Mouse (Mus musculus) testis, postnatal 14 days (tissue): ENCODE results near the gene BC049762.

ENCODE experiments used
- DNase-seq: peaks from one replicate; pipeline ENCODE4 v3.0.0; 2021; ENCODE audit warnings: low spot score

Gene BC049762

DNA sequence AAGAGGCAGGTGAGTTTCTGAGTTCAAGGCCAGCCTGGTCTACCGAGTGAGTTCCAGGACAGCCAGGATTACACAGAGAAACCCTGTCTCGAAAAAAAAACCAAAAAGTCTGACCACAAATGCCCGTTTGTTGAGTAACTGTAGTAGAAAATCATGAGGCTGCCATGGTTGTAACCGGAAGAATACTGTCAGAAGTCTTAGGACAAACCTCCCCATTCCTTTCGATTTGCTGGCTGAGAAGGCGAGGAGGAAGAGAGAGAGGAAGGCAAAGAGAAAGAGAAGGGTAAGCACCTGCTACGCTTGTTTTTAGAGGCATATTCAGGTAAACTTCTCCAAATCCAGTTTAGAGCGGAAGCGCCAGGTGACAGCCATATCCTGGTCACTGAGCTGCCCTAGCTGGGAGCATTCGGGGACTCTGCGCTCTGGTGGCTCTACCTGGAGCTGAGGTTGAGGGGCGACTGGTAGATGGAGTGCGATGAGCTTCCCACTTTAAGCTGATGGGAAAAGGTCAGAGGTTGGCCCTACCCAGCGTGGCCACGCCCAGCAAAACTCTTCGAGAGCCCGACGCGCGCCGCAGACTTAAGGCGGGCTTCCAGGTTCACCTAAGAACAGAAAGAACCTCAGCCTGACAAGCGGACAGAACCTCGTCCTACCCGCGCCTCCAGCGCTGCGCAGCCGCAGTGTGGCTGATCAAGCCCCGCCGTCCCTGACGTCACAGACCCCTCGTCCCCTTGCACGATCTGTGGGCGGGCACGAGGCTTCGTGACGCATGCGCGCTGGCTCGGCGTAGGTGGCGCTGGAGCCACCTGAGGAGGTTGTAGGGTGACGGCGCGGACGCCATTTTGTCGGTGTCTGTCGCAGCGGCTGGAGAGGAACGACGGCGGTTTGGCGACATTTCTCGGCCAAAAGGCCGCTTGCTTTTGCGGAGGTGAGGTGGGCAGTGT lies at the start of gene BC049762:
TSS of gene BC049762 (minus strand) at position 705 of the 944 bp plus-strand sequence.
- peak; percentile 99 for DNase-seq

DNA sequence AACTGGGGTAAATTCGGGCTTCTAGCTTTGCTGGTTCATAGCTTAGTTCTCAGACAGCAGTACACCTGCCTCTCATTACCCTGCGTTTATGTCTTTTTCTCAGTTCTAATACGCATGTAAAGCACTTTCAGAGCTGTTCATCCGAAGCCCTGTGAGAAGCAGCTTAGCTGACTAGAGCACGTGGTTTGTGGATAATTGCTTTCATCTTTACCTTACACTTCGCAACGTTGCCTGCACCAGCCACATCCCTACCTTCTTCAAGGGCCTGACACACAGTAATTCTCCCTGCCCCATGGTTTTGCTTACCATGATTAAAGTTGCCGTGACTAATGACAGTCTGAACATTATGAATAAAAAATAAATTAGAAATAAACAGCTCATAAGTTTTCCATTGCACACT lies 49.0 kb upstream of the BC049762 start:
- no peak for DNase-seq

DNA sequence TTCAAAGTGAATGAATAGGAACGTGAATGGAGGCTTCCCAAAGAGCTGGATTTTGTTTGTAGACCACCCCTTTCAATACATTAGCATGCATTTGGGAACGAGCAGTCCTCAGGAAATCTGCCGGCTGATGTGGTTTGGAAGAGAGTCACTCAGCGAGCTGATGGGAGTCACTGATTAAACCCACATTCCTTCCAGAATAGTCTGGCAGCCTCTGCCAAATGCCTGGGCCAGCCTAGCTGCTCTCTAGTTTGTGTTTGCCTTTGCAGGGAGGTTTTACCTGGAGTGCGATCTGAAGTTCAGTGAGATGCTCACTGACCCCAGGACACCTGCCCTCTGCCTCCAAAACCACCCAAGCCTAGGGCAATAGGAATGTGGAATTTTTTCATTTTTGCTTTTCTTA lies 45.5 kb upstream of the BC049762 start:
- peak; percentile 11 for DNase-seq

DNA sequence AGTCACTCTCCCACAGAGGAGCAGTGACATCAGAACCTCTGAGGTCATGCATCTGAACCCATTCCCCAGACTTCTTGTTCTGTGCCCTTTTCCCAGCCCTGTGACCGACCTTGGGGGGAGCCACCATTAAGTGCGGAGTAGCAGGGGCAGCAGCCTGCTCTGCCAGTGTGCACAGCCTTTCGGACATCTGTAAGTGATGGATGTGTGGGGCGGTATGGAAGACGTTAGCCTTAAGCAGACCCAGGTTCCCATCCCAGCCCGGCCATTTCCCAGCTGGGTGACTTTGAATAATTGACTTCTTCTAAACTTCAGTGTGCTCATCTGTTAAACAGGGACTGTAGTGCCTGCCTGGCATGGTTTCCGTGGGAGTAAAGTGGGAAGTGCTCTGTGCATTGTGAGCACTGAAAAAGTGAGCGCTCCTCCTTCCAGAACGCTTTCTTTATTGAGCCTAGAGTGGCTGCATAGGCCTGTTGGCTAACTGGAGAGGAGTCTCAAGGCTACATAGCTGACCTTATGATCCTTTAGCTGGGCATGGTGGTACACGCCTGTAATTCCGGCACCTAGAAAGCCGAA lies 41.2 kb upstream of the BC049762 start:
- DNase-seq, result no peak

DNA sequence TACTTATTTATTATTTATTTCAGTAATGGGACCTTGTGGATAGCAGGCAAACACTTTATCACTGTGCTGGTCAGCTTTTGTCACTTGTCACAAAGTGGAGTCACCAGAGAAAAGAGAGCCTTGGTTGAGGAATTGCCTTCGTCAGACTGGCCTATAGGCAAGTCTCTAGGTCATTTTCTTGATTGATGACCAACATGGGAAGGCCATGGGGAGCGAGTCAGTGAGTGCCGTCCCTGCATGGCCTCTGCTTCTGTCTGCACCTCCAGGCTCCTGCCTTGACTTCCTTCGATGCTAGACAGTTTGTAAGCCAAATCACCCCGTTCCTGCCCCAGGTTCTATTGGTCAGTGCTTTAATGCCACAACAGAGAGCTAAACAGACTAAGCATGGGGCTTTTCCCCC lies 39.5 kb upstream of the BC049762 start:
- DNase-seq, result no peak

DNA sequence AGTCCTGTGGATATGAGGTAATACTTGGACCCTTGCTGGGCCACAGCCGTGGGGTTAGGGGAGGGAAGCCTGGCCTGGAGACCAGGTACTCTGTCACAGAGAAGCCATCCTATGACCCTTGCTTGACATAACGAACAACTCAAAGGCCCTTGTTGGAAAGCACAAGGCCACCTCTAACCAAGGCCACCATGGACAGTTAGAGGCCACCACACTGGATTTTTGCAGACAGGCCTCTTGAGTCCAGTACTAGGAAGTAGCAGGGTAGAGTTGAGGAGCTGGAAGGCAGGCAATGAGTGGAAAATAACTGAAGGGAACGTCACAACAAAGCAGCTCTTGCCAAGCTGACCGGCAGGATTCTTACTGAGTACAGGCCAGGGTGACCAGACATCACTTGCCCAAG lies 35.8 kb upstream of the BC049762 start:
- no peak for DNase-seq

DNA sequence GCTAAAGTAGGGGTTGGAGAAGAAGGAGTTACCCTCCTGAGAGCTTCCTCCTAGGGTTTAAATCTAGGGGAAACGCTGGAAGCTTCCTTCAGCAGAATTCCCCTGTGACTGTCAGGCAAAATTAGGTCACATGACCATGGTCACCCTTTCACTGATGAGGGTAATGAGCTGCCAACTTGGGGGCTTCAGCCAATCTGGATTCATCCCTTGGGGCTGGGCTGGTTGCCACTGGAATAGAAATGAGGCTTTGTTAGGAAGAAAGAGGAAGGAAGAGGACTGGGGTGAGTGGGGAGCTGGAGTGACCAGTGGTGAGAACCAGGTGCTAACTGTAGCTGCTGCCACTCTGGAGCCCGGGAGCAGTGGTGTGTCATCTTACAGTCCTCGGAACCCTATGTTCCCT lies 32.9 kb upstream of the BC049762 start:
- no peak for DNase-seq

DNA sequence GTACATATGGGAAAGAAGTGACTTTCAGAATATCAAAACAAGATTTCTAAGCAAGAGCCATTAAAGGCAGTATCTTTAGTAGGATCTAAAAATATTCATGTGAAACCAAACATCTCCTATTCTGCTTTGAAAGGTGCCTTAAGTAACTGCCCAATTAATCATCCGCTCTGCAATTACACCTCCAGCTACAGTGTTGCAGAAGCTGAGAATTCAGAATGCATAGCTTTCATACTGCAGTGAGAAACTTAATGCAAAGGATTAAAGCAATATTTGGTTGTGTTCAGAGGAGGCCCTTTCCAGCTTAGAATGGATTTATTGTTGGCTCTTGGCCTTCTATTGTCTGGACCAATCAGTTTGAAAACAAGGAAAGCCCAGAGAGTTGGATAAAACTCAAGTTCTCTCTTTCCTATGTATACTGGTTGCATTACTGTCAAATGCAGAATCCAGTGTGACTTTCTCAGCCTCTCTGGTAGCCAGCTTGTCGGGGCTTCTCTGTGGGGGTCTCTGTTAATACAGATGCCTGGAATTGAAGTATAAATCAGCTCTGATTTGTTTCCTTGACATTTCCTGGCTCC lies 31.2 kb upstream of the BC049762 start:
- DNase-seq, result no peak

DNA sequence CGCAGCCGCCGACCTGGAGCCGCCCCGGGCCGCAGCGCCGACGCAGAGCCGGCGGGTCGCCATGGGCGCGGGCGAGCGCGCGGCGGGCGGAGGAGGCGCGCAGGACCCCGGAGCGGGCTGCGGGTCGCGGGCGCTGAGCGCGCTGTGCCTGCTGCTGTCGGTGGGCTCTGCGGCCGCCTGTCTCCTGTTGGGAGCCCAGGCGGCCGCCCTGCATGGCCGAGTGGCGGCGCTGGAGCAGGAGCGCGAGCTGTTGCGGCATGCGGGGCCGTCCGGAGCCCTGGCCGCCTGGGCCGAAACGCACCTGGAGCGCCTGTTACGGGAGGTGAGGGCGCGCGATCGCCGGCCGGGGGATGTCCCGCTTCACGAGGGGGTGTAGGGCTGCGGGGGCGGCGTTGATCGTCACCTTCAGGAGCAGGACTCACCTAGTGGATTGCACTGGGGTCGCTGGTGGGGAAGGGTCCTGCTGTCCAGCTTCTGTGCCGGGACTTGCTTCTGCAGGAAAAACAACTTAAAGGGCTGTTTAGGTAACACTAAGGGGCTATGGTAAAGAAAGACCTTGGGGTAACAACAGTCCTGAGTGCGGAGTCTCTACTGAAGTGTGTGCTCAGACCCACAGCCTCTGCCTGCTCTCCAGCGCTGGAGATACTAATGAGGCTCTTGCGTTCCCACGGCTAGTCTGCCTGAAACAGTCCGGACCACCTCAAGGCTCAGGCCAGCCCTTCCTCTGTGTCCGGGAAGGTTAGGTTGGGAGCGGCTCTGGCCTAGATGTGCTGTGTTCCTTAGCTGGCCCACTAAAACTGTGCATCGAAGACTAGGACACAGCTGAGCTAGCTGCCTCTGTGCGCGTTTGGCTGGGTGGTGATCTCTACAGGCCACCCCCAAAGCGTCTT lies 27.5 kb upstream of the BC049762 start:
- peak; percentile 25 for DNase-seq

DNA sequence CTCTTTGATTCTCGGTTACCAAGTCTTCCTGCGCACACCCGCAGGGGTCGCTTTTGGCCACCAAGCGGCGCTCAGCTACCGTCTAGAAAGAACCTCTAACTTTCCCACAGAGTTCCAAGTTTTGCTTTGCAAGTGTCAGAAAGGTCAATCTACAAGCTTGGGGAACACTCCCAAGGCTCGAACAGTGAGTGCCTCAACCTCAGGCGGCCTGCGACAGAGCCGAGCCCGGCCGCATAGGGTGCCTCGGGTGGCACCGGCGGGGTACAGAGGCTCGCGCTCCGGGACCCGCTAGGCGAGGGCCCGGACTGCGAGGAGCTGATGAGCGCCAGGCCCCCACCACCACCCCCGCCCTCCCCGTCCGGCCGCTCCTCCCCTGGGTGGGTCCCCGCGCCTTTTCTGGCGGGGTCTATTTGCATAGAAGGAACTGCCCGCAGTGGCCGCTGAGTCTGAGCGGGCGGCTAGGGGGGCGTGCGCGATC lies 26.8 kb upstream of the BC049762 start, which contains the start of gene Col23a1:
TSS of gene Col23a1 (plus strand) at position 357 of the 478 bp plus-strand sequence.
- DNase-seq, result peak; percentile 54

DNA sequence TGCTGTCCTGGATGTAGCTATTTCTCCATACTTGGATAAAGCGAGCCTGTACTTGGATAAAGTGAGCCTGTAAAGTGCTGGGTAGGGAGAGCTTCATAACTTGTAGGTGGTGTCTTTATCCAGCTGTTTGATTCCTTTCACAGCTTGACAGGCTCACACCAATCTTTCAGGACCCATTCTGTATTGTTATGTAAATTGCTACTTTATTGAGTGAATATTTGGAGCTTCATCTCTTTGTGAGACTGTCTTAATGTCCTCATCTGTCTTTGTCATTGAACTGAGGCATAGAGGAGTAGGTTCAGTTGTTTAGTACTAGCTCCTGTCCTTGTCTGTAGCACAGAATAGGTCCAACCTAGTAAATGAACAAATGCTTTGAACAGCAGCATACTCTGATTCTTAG lies 11.6 kb upstream of the BC049762 start:
- no peak for DNase-seq

DNA sequence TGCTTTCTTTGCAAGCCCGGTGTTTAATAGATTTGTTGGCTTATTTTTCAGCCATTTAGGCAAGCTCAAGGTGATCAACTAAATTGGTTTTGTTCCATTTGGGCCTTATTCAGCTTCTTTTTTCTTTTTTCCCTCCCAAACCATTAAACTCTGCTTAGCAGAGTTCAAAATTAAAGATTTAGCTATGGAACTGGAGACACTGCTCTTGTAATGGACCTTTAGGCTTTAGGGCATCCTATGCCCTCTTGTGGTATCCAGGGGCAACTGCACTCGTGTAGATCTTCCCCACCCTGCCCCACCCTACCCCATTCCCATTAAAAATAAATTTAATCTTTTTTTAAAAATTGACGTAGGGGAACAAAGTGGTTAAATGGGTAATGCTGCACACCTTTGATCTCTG lies 2.5 kb upstream of the BC049762 start:
- DNase-seq, result no peak

DNA sequence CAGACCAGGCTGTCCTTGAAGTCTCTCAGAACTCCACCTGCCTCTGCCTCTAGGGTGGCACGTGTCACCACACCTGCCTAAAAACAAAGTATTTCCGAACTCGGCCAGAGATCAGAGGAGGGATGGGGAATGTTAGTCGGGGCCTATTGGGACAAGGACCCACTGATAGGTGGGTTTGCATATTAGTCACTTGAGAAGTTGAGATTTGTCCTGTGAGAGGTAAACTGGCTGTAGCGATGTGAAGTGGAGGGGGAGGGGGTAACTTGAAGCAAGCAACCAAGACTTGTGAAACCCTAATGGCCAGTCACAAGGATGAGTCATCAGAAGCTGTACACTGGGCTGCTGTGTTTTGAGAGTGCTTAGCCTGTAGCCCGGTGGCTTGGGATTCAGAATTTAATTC lies 1.5 kb upstream of the BC049762 start:
- DNase-seq, result peak; percentile 14

DNA sequence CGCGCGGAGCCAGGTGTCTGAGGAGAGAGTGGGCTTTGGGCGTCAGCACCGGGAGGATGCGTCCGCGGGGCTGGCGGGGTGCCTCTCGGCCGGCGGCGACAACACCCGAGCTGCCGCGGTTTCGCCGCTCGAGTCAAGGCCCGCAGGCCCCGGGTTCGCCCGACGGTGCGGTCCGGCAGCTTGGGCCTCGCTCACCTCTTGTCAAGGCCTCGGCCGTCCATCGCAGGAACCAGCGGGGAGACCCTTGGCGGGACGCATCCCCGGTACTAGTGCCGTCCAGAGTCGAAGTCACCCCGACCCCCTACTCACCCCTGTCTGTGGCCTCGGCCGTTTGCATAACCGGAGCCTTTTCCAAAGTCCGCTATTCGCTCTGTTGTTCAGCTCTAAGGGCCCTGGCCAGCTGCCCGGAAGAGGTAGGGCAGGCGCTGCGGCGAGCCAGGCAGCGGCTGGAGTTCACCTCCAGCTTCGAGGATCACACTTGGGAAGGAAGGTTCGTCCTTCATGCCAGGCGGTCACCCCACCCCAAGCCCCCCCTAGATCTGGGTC lies 513 bp upstream of the BC049762 start:
- peak; percentile 84 for DNase-seq

DNA sequence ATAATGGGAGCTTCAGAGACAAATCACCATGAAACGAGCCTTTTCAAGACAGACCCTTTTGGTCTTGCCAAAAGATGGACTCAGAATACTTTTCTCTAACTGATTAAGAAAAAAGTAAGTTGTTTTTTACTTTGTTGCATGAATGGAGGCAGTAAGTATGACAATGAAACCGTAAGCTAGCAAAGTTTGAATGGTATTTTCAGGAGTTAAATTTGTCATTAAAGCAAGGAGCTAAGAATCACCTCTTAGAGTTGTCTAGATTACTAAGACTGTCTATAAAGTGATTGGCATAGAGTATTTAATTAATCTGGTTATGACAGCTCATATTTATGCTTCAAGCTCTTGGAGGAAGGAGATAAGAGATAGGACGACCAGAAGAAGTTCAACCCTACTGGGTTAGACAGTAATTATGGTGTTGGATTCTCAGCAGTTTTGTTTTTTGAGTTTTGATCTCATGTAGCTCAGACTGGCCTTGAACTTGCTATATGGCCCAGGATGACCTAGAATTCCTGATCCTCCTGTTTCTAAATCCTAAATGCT lies 1.1 kb downstream of the BC049762 start, which contains the start of gene Clk4:
TSS of gene Clk4 (plus strand) at position 51 of the 540 bp plus-strand sequence.
- no peak for DNase-seq

DNA sequence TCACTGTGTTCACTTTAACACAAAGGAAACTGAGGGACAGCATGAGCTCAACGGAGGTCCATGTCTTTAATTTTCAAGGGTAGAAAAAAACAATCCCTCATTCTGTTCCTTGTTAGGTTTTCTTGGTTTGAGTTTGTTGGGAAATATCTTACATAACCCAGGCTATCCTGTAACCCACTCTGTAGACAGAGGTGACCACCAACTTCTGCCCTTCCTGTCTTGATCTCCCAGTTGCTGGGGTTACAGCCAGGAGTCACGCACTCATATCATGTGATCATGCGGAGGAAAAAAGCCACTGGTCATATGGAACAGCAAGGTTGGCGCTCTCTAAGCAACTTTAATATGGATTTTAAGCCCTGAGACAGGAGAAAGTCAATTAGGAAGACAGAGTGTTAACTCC lies 5.8 kb downstream of the BC049762 start:
- DNase-seq, result no peak

DNA sequence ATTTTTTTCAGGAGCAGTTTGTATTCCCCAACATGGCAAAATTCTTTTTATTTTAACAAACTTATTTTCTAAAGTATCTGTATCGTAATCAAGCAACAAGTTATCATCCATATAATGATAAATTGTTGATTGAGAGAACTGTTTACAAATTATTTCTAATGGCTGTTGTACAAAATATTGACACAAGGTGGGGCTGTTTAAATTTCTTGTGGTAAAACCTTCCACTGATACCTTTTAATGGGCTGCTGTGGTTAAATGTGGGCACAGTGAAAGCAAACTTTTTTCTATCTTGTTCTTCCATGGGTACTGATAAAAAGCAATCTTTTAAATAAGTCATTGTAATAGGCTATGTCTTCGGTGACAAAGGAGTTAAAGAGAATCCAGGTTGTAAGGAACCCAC lies 19.9 kb downstream of the BC049762 start:
- DNase-seq, result no peak

DNA sequence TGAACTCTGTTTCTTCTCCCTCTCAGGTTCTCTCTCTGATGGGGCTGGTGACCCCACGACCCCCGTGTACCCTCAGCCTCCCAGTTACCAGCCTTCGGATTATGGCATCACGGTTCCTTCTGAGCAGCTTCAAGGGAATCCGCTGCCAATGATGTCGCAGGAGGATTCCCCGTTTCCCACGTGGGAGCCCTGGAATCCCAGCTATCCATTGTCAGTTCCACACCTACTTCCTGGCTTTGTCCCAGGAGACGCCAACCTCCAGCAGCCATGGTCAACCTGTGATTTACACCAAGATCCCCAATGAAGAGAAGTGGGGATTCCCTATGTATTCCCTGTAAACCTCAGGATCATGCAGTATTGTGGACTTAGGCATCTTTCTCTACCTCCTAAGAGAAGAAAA lies 28.2 kb downstream of the BC049762 start:
- DNase-seq, result no peak

DNA sequence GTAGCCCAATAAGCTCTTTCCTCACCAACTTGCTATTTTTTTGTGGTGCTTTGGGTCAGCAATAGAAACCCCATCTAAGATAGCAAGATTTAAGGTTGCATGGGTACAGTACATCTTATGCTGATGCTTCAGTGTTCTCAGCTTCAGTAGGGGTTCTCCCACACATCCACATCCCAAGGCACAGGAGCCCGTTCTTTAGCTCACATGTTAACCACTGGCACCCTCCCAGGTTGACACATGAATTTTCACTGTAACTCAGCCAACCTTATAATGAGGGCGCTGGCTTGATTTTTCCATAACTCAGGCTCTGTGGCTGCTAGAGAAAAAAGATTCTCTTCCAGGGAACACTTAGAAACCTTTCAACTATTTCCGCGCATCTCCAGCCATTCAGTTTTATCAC lies 35.7 kb downstream of the BC049762 start:
- no peak for DNase-seq

DNA sequence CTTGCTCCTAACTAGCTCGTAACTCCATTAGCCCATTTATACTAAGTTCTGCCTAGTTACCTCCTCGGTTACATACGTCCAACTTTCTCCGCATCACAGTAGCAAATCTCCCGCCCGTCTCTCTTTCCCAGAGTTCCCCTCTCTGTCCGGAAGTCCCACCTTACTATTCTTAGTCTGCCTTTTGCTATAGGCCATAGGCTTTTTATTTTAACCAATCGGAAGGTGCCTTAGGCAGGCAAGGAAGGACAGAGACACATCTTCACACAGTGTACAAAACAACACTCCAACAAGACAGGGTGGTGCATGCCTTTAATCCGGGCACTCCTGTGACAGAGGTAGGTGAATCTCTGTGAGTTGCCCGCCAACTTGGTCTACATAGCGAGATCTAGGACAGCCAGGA lies 42.5 kb downstream of the BC049762 start, which contains the start of gene Gm12569:
TSS of gene Gm12569 (plus strand) at position 166 of the 400 bp plus-strand sequence.
- peak; percentile 51 for DNase-seq

DNA sequence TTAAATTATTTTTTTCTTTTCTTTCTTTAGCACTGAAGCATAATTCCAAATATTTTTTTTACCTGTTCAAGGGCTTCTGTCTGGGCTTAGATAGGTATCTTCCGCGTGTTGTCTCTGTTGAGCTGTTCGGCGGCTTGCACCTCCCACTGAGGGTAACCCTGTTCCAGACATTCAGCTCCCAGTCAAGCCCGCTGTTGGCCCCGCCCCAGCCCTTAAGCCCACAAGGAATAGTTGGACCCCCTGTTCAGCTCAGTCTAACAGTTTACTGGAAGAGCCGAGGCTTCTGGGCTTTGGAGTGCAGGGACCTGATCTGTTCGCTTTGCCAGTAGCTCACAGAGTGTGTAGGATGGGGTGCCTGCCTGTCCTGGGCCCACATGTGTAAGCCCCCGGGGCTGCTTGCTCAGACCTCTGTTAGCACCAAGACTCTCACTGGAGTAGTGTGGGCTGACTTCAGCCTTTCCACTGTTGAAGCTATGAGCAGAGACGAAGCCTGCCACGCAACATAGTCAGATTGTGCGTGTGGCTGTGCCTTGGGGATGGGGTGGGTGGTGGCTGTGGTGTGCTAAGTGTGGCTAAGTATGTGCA lies 43.4 kb downstream of the BC049762 start:
- DNase-seq, result no peak
